Mouse (Mus musculus) gastrocnemius, adult 18-20 months (tissue): ENCODE data around the gene Serinc4. TPM values are rescaled to one million over a fixed set of nuclear protein-coding genes. Genes with fewer than 3 reads are reported as not detected.

Experiments used
- DNase-seq: peaks from one replicate; pipeline ENCODE4 v3.0.0; 2021; ENCODE audit warnings: low spot score
- microRNA-seq: library from miRNA; unstranded; fragments of <30 nt; microRNA quantifications from one replicate; pipeline ENCODE4 v1.2.0, GENCODE M21; 2021
- total RNA-seq, 2 experiments: library from RNA; stranded (reverse); gene quantifications; 2 replicates each; pipeline ENCODE4 v1.2.3; 2021

Gene Serinc4
- total RNA-seq, 2 experiments from 2014 or later: not detected

- peak; percentile 70 for DNase-seq
Observed at GRCm38 (mm10) chr2:121396624-121397023, 60.0 kb downstream of the Serinc4 start.

Small RNA genes lying within 50 kb of the gene (microRNA-seq; reads per million reads assigned to microRNA genes)
- gene Gm22953: not detected

Other genes starting within 250 kb of the Serinc4 start
- 10 to 100 TPM; 17.3 to 22.7 TPM for gene Trp53bp1, start 185.4 kb downstream of the Serinc4 start, total RNA-seq
- 10 to 100 TPM in 1 of 2 experiments, 1 to 10 TPM in 1; 4.7 to 13.4 TPM for gene Map1a, start 167.2 kb downstream of the Serinc4 start, total RNA-seq
- 100 to 1,000 TPM; 107 to 127 TPM for gene Ppip5k1, start 101.4 kb downstream of the Serinc4 start, total RNA-seq
- gene Ckmt1, start 99.1 kb downstream of the Serinc4 start, total RNA-seq: not detected
- gene Strc, start 69.6 kb downstream of the Serinc4 start, total RNA-seq: under 1 TPM in 1 of 2 experiments, not detected in 1; 0.09 TPM
- gene Pdia3, start 43.0 kb downstream of the Serinc4 start, total RNA-seq: 10 to 100 TPM; 28.3 to 39.1 TPM
- gene Catsper2, start 43.0 kb downstream of the Serinc4 start, total RNA-seq: 1 to 10 TPM; 1.7 to 1.8 TPM
- not detected for gene Ell3, start 12.5 kb downstream of the Serinc4 start, total RNA-seq
- 100 to 1,000 TPM; 334 to 355 TPM for gene Serf2, start 7.6 kb downstream of the Serinc4 start, total RNA-seq
- gene Hypk, start 3.5 kb downstream of the Serinc4 start, total RNA-seq: 10 to 100 TPM; 10.9 to 15.1 TPM
- 10 to 100 TPM; 23.5 to 24.5 TPM for gene Mfap1b, start 17.3 kb upstream of the Serinc4 start, total RNA-seq
- 10 to 100 TPM; 17.9 to 19.2 TPM for gene Mfap1a, start 49.9 kb upstream of the Serinc4 start, total RNA-seq
- 1 to 10 TPM; 1.4 to 1.5 TPM for gene Wdr76, start 49.9 kb upstream of the Serinc4 start, total RNA-seq